Mouse (Mus musculus) CH12.LX (cell line): ENCODE results near the gene Fam160a2.
"Not testable (repeated sequence)": the region's sequence is repeated elsewhere in the genome, so short reads cannot be mapped to it uniquely, and the experiment has no call there.

ENCODE experiments used
- CTCF ChIP-seq, 2 experiments: IDR thresholded peaks in 1 of 2; conservative IDR thresholded peaks in 1 of 2; 2 replicates each; pipeline ENCODE4 v1.5.1; 2011 to 2012; ENCODE audit warnings: low read depth in 2 of 2, low read length in 2 of 2, improper control_type of control experiment in 1 of 2, inconsistent platforms in 1 of 2, mild to moderate bottlenecking in 1 of 2, moderate library complexity in 1 of 2
- E2F4 ChIP-seq: IDR thresholded peaks from 2 replicates; pipeline ENCODE4 v1.6.1; 2011; ENCODE audit warnings: low read depth, low read length, improper control_type of control experiment; ENCODE audit not compliant: insufficient replicate concordance
- KAT2A ChIP-seq: IDR thresholded peaks from 2 replicates; pipeline ENCODE4 v1.6.1; 2012; ENCODE audit warnings: low read length, improper control_type of control experiment, inconsistent platforms; ENCODE audit not compliant: insufficient replicate concordance
- ZMIZ1 ChIP-seq: IDR thresholded peaks from 2 replicates; pipeline ENCODE4 v1.6.1; 2012; ENCODE audit warnings: low read depth, mild to moderate bottlenecking, inconsistent platforms, low read length, improper control_type of control experiment

GRCm38 (mm10) chr7:105411874-105412632 lies 12.2 kb upstream of the Fam160a2 start:
- TF ChIP-seq CTCF (conservative IDR thresholded peaks at IDR 0.05 in 1 of 2, IDR thresholded peaks at IDR 0.05 in 1 of 2; ENCODE audit: low read depth in 2 of 2, low read length in 2 of 2) = peak; percentile 85 to 86
- not testable (repeated sequence) for TF ChIP-seq E2F4, KAT2A, ZMIZ1
